Mouse (Mus musculus) heart, adult 11 months (tissue): ENCODE data around the gene Tle1.

Experiments used
- DNase-seq: peaks from one replicate; pipeline ENCODE4 v3.0.0; 2022

The Tle1 gene

DNA sequence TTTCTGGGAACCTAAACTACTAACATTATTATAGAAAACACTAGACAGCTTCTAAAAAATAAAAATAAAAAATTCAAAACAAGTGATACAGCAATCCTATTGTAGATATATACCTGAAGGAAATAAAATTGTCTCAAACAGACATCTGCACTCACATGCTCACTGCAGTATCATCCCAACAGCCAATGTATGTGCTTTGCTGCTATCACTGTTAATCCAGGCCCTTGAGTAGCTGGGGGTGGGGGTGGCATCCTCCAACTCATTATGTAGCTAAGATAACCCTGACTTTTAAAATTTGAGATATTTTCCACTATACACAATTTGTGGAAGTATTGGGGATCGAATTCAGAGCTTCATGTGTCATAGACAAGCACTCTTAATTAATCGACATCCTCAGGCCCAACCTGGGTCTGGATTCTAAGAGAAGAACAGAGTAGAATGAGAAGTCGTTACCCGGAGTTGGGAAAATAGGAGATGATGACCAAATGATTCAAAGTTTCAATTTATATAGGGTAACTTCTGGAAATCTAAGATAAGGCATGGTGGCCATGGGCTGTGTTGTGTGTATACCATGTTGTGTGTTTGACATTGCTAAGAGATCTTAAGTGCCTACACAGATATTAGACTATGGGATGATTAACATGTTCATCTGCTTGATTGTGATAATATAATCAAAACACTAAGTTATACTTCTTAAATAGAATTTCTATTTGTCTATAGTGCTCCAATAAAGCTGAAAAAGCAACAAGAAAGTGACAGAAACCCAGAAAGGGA is 38.1 kb downstream of the Tle1 start:
- DNase-seq: peak; percentile 64

DNA sequence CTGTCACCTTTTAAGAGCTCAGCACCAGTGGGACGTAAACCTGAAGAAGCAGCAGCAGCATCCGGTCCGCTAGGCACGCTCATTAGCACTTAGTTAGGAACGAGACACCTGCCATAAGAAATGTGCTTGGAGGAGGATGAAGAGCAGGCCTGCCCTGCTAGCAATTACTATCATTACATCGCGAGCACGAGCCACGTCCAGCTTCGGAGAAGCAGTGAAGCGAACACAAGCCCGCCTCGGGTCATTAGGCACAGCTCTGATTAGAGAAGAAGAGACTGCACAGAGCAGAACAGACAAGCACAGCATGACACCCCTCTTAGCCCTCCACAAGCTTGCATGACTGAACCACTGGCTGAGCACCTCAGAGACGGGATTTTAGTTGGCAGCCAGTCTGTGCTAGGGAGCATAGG is 40.6 kb downstream of the Tle1 start:
- peak; percentile 76 for DNase-seq

DNA sequence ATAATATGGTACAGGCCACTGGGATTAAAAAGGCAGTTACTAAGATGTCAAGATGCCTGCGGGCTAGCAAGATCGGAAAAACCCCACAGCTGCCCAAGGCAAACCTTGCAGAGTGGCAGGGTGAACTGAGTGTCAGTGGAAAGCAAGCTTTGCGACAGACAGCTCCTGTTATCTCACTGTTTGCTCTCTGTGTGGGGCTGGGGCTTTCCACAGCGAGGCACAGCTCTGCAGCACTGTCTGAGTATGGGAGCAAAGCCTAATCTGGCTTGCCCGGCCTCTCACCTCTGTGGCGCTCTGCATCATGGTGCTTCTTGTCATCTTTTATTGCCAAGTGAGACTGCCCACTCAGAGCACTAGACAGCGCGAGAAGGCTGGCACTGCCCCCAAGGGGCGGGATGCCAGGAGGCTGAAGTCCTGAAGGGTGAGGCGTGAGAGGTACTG is 42.8 kb downstream of the Tle1 start:
- DNase-seq: no peak

DNA sequence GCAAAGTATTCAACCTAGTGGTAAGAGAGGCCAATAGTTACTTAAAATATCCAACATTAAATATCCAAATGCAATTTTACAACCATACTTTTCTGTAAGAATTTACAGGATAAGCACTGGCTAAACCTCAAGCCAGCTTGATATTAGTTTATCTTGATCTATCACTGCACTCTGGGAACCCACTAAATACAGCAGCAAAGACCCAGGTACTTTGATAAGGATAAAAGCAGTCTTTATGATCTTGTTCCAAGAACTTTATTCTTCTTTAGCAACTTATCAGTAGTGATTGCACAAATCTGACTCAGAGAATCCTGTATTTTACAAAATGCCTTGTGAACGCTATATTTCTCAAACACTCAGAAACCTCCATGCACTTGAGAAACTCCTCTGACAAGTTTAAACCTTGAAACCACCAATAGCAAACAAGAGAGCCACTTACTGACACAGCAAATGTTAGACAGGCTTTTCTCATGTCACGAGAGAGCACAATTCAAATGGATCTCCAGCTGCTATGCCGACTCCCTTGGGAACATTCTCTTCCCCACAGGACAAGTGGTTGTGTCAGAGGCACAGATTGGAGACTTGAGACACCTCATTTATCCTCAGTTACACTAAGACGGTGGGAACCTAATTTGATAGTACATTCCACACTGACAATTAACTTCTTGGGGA is 50.1 kb downstream of the Tle1 start:
- DNase-seq: no peak

DNA sequence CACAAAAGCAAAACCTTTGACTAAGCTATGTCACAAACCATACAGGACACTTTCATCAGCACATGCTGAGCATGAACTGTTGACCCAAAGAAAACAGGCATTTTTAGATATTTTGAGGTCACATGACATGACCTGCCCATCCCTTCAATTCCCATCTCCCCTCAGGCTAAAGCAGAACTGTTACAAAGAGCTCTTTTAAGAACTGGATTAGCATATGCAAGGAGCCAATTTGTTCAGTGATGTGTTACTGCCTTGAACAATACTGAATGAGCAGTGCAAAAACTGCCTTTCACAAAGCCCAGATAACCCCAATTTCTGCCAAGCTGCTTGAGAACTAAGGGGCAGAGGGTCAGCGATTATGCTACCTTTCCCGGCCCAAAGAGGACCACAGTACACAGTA is 54.7 kb downstream of the Tle1 start:
- no peak for DNase-seq

DNA sequence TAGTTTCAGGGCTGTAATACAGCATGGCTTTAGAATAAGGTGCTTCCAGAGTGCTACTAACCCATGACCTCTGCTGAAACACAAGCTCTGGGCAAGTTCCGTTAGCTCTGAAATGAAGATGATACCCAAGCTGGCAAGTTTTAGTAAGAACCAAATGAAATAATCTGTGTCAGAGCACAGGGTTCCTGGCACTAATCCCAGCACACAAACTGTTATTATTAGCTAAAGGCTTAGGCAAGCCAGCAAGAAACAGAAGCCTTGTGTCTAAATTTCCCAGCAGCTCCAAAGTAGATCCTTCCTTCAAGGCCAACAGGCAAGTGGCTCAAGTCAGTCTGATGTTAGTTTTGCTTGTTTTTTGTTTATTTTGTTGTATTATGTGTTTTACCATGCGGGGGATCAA is 56.2 kb downstream of the Tle1 start:
- no peak for DNase-seq

DNA sequence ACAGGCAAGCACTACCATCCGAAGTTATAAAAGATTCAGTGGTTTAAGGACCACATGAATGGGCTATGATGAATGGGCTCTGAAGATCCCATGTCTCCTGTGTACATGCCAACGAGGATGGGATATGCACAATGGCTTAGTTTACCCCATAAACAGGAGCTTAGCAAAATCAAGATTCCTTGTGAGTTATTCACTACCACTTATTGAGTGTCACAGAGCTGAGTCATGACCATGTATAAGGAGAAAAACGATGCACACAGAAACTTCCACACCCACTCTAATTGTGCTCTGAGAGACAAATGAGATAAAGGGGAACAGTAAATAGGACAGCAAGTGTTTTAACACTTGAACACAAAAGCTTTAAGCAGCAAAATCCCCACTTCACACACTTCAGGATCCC is 60.0 kb downstream of the Tle1 start:
- no peak for DNase-seq

DNA sequence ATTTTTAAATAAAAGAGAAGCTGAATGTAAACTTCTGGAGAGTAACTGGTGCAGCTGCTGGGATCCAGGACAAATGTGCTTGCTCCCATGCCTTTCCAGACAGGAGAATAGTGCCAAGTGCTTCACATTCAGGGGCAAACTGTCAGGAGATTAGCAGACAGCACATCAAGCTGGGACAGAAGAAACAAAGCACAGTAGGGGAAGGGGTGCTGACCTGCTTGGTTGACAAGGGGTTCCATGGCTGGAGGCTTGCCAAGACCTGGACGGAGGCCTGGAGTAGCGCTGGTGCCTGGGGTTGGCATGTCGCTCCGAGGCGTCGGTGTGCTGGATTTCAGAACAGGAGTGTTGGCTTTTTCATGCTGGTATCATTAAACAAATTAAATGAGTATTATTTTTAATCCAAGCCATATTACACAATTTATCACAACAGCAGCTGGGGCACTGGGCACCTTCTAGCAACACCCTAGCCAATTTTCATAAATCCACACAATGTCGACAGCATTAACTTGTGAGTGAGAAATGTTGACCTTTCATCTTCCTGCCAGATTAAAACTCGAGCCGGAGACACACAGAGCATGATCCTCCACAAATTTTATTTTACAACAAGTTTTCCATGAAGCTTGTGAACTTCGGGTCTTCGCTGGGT is 61.1 kb downstream of the Tle1 start:
- peak; percentile 87 for DNase-seq

DNA sequence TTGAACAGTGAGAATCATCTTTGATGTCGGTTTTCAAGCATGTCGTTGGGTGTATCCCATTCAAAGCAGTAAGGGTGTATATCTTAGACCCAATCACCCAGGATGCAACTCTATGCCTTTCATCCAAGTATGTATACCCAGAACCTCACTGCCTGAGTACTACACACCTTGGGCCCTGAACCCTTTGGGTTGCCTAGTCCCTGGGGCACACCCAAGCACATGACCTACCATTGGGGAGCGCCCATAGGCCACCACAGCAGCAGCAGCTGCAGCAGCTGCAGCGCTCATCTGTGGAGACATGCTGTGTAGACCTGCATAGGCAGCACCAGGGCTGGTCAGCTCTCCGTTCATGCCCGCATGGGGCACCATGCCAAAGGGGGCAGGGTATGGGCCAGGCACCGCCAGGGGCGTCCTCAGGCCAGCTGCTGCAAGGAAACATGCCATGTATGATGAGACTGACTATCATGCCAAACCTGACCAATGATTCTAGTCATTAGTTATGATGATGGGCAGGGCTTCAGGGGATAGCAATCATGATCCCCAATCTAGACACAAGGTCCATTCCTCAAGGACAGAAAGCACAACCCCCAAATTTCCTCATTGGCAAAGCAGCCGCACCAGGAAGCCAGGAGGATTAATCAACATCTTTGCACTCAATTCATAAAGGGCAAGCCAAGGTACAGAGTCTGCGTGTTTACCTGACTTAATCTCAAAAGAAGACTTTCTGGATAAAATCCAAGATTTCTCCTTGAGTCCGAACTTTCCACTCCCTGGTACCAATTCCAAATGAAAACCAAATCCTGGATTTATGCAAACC is 62.2 kb downstream of the Tle1 start:
- peak; percentile 89 for DNase-seq

DNA sequence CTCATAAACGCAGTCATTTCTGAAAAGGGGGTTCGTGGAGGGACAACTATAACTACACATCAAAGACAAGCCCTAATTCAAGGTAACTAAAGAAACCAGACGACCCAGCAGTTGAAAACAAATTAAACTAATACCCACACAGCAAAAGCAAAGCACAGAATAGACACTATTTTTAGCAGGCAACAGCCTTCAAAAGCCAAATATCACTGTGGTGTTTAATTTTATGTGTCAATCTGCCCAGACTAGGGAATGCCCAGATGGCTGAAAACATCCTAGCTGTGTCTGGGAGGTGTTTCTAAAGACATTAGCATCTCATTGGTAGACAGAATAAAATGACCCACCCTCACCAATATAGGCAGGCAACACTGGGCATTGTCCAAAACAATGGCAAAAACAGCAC is 68.1 kb downstream of the Tle1 start:
- DNase-seq: no peak

DNA sequence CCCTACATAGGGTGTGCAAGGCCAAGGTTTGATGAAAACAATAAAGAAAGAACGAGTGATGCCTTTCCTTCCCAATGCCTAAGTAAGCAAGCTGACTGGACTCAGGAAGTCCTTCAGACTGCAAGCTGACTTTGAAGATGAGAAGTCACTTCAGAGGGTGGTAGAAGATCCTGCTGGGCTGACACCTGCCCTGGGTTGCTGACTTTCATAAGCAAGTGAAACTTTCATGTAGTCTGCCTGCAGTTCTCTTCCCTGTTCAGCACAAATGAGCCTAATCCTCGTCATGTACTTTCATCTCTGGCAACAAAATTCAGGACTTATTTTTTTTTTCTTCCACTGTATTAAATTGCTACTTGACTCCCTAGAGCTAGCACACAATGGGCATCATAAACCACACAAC is 73.1 kb downstream of the Tle1 start:
- peak; percentile 11 for DNase-seq

DNA sequence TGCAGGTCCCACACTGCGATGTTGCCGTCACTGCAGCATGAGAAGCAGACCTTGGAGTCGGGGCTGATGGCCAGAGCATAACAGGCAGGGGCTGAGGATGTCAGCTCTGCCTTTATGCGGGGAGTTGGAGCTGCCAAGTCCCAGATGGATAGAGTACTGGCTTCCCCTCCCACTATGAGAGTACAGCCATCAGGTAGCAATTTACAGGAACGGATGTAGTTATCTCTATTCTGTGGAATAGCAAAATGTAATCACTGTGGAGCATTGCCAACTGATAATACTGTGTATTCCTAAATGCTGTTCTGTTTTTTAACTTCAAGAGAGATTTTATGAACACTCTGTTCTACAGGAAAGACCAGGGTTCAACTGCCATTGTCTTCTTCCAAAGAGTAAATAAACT is 75.9 kb downstream of the Tle1 start:
- DNase-seq: peak; percentile 87

DNA sequence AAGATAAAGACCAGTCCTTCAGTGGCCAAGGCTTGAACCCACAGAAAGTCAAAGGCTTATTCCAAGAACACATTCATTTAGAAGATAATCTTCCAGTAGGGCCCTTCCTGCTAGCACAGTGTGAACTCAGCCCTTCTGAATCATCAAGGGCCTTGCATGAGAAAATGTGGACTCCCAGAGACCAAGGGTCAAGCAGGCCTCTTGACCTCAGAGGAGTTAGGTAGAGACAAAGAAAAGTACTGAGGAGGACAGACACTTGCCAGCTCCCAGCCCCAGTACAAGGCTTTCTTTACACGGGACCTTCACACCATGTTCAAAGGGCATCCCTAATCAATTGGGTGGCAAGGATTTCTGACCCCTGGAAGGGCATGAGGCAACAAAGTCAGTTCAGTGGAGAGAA is 77.9 kb downstream of the Tle1 start:
- DNase-seq: peak; percentile 86

DNA sequence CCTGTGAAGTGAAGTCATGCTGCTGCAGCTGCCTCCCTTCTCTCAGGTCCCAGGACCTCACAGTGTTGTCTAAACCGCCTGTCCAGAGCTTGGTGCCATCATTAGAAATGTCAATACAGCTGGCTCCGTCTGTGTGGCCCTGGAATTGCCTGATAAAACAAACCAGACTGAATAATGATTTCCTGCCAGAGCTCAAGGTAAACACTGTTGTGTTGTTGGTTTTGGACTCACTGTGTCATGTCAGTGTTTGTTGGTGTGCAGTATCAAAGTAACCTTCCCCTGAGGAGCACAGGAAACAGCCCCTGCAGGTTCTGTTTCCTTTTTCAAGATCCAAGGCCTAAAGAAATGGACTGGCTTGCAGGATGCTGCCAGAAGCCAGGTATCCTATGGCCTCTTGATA is 78.4 kb downstream of the Tle1 start:
- DNase-seq: peak; percentile 93

DNA sequence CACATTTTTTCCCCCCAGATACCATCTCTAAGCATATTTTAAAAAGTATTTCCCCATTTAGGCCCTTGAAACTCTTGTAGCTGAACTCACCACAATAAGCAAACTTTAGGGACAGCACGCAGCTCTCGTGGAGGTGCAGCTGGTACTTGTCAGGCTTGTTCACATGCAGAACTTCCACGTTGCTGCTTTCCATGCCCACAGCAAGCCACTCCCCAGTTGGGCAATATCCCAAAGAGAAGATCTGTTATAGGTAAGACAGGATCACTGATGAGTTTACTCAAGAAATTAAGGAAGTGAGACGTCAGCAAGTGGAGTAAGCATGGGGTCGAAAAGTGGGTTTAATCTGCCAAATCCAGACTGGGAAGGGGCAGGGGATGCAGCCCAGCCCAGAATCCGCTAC is 80.7 kb downstream of the Tle1 start:
- no peak for DNase-seq

DNA sequence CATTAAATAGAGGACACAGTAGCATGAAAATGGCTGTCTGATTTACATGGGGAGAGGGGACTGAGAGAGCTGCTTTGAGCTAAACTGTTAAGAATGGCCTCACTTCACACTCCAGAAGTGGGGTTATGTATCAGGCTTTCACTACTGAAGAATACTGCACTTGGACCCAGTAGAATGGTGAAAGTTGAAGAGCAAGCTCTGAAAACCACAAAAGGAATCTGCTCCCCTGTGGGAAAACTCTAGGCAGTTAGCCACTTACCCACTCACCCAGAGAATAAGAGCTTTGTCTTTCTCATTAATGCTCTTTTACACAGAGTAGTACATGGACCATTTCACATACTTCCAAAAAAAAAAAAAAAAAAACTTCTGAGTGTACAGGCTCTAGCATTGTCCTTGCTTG is 95.0 kb downstream of the Tle1 start:
- no peak for DNase-seq

DNA sequence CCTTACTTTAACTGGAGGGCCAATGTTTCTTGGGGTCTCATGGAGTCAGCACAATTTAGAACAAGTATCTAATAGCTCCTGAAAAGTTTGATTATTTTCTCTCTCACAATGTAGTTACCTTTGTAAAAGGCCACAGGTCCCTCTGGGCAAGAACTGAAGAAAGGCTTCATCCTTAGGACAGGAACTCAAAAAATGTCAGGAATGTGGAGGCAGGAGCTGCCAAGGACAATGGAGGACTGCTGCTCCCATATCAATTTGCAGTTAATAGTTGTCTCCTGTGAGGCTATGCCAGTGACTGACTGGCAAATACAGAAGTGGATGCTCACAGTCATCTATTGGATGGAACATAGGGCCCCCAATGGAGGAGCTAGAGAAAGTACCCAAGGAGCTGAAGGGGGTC is 96.5 kb downstream of the Tle1 start:
- DNase-seq: no peak

DNA sequence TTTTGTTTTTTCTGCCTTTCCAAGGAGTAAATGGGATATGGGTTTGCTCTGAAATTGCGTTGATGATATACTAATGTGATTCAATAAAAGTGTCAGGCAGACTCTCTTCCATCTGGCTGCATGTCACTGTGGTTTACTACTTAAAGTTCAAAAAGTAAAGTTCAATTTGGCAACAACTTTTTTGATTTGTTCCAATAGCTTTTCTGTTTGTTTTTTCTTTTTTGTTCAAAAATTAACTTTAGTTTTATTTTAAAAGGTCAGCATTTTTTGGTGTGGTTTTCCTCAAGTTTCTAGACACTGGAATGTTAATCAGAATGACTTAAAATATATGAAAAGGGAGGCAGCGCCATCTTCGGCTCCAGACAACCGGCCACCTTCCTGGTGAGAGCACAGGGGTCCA is 112.9 kb downstream of the Tle1 start:
- no peak for DNase-seq

DNA sequence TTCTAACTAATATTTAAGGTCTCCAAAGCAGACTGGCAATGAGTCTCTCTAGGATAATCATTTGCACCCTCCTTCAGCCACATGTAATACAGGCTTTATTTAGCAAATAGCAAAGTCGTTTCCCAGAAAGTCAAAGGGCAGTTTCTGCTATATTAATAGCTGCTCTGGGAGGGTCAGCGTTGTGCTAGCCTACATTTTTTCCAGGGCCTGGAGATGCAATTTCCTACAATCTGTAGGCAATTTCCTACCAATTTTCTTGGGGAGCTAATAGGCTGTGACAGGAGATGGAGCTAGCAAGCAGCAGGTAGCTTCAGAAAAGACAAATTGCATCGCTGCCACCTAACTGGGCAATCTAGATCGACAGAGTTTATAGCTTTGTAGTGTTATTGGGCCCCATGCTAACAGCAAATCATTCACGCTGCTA is 131.6 kb downstream of the Tle1 start:
- peak; percentile 82 for DNase-seq

DNA sequence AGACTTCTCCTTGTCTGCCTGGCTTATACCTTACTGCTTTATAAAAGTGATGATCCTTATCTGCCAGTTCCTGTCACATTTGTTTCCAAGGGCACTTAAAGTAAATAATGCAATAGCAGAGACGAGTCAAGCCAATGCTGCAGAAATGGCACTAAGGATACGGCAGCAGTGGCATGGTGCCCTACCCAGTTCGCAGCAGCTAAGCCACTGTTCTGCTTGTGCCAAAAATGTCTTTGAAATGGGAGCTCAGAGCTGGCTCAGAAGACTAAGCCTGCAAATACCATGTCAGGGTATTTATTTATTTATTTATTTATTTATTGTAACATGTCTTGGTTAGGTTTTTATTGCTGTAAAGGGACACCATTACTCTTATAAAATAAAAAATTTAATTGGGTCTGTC is 132.8 kb downstream of the Tle1 start:
- DNase-seq: peak; percentile 43
